24 mouse cellular contexts compared by ENCODE assay signal in genomic region chr5:107164856-107165255, GRCm38 (mm10).
DNase-seq lines count a peak whose midpoint lies in the region; ATAC-seq and TF ChIP-seq lines count a peak whose summit lies in the region.
"Had no signal": no experiment of that assay in that cellular context is flagged by ENCODE, and none has a peak within 500 bp of the region (broad histone marks: within the 10 kb centered on the region; RNA-seq: fewer than 3 reads in every experiment).

No protein-coding gene starts in this region.

- no peak for TF ChIP-seq EP300 in liver, postnatal 0 days (IDR thresholded peaks at IDR 0.05; ENCODE audit: low read depth)

- ATAC-seq in liver, postnatal 0 days = no peak
- ATAC-seq in liver, embryonic 11.5 days (replicated peaks; ENCODE audit: low FRiP score) = no peak
- no peak for ATAC-seq in limb, embryonic 12.5 days (ENCODE audit: insufficient number of reproducible peaks, insufficient read depth, low FRiP score, low TSS enrichment, low read depth)
- ATAC-seq: forebrain, embryonic 13.5 days; lung, postnatal 0 days had no signal

- H3K27ac ChIP-seq in liver, postnatal 0 days (ENCODE audit: low read depth) = peak overlapping the region; percentile 1; the same call in 1 of the 2 replicates
- H3K27ac ChIP-seq in liver, embryonic 11.5 days (ENCODE audit: low read depth, low read length) = no peak overlapping the region
- 0 out of 2 replicates have a peak overlapping the region, but pooled peaks have one; percentile 18 for H3K27ac ChIP-seq in limb, embryonic 12.5 days
- H3K27ac ChIP-seq: forebrain, embryonic 13.5 days; hindbrain, embryonic 14.5 days; midbrain, embryonic 12.5 days; neural tube, embryonic 13.5 days had no signal

- H3K4me2 ChIP-seq in liver, postnatal 0 days (ENCODE audit: low read depth, low read length) = no peak overlapping the region
- no peak overlapping the region for H3K4me2 ChIP-seq in liver, embryonic 11.5 days
- H3K4me2 ChIP-seq in limb, embryonic 12.5 days = no peak overlapping the region
- H3K4me2 ChIP-seq: forebrain, embryonic 13.5 days; heart, embryonic 11.5 days; hindbrain, embryonic 14.5 days; midbrain, embryonic 12.5 days; neural tube, embryonic 13.5 days had no signal

- no peak overlapping the region for H3K9ac ChIP-seq in liver, postnatal 0 days (replicated peaks)
- no peak overlapping the region for H3K9ac ChIP-seq in liver, embryonic 11.5 days (ENCODE audit: low read depth, low read length)
- H3K9ac ChIP-seq in limb, embryonic 12.5 days (replicated peaks) = no peak overlapping the region
- H3K9ac ChIP-seq: forebrain, embryonic 13.5 days; hindbrain, embryonic 14.5 days; midbrain, embryonic 12.5 days; neural tube, embryonic 13.5 days had no signal

- H3K9me3 ChIP-seq in liver, postnatal 0 days (ENCODE audit: low read length) = no peaks in the 10 kb centered on the region
- H3K9me3 ChIP-seq in liver, embryonic 11.5 days (ENCODE audit: control insufficient read depth, low read length) = no peaks in the 10 kb centered on the region
- H3K9me3 ChIP-seq in limb, embryonic 12.5 days = no peaks in the 10 kb centered on the region
- H3K9me3 ChIP-seq: forebrain, embryonic 13.5 days; G1E; megakaryocyte, embryonic 14.5 days; midbrain, embryonic 12.5 days; neural tube, embryonic 13.5 days had no signal

- intact Hi-C loops in heart, postnatal 14 days (cut with DNase I) = loop anchor here (2.0 kb wide), 1 partner anchor 14 kb away; no protein-coding TSS in a partner anchor

- DNase-seq in adrenal gland, postnatal 14 days = peak; percentile 58
- no peak for DNase-seq in adrenal gland, adult 8-10 months
- DNase-seq in liver, postnatal 0 days = no peak
- no peak for DNase-seq in liver, embryonic 11.5 days (ENCODE audit: low spot score)
- no peak for DNase-seq in ovary, postnatal 36 days (ENCODE audit: low spot score)
- no peak for DNase-seq in heart, postnatal 14 days
- DNase-seq: adrenal gland, postnatal 36 days; cerebellum, adult 8-10 months; cerebellum, postnatal 25 days; heart, postnatal 4 days; kidney, adult 11 months; kidney, postnatal 14 days; layer of hippocampus, adult 9-11 months; lung, adult 18-20 months; right cerebral cortex, postnatal 14 days had no signal

- no peaks in the 10 kb centered on the region for H3K27me3 ChIP-seq in liver, postnatal 0 days (ENCODE audit: insufficient read depth, low read length)
- H3K27me3 ChIP-seq in liver, embryonic 11.5 days (replicated peaks; ENCODE audit: control insufficient read depth, insufficient read depth, low read length) = no peaks in the 10 kb centered on the region
- no peaks in the 10 kb centered on the region for H3K27me3 ChIP-seq in limb, embryonic 12.5 days
- H3K27me3 ChIP-seq: neural tube, embryonic 13.5 days had no signal

- peaks cover 18% of the 10 kb centered on the region for H3K4me1 ChIP-seq in liver, postnatal 0 days (ENCODE audit: insufficient read depth)
- H3K4me1 ChIP-seq in liver, embryonic 11.5 days (replicated peaks; ENCODE audit: control insufficient read depth, insufficient read depth, low read length) = peaks cover 25% of the 10 kb centered on the region
- H3K4me1 ChIP-seq in limb, embryonic 12.5 days (replicated peaks) = peaks cover 60% of the 10 kb centered on the region
- H3K4me1 ChIP-seq: megakaryocyte, embryonic 14.5 days had no signal

- no peak overlapping the region for H3K4me3 ChIP-seq in liver, postnatal 0 days (ENCODE audit: low read depth, low read length)
- H3K4me3 ChIP-seq in liver, embryonic 11.5 days (ENCODE audit: low read depth, low read length) = no peak overlapping the region
- no peak overlapping the region for H3K4me3 ChIP-seq in limb, embryonic 12.5 days (replicated peaks)
- H3K4me3 ChIP-seq: forebrain, embryonic 13.5 days; megakaryocyte, embryonic 14.5 days; midbrain, embryonic 12.5 days; neural tube, embryonic 13.5 days had no signal

- 80% methylated on average over 4 of the region's 4 CpGs for WGBS in liver, postnatal 0 days (ENCODE audit: insufficient replicate concordance)
- 92% methylated on average over 4 of the region's 4 CpGs for WGBS in liver, embryonic 11.5 days
- 86% methylated on average over 4 of the region's 4 CpGs for WGBS in limb, embryonic 12.5 days

- no peak for TF ChIP-seq CTCF in liver, postnatal 0 days (IDR thresholded peaks at IDR 0.05; ENCODE audit: low read depth)

- no peaks in the 10 kb centered on the region for H3K36me3 ChIP-seq in liver, postnatal 0 days (replicated peaks; ENCODE audit: insufficient read depth, low read length)
- no peaks in the 10 kb centered on the region for H3K36me3 ChIP-seq in liver, embryonic 11.5 days (ENCODE audit: control insufficient read depth, insufficient read depth, low read length)
- H3K36me3 ChIP-seq in limb, embryonic 12.5 days = no peaks in the 10 kb centered on the region
- H3K36me3 ChIP-seq: G1E; midbrain, embryonic 12.5 days; neural tube, embryonic 13.5 days had no signal
